Mouse (Mus musculus): Measurements from ENCODE around the gene H2-Q6.
"Not testable (repeated sequence)": the region's sequence is repeated elsewhere in the genome, so short reads cannot be mapped to it uniquely, and the experiment has no call there.

GRCm38 (mm10) chr17:35389796-35390195 is 34.9 kb upstream of the H2-Q6 start:
- TF ChIP-seq GATA1 (IDR thresholded peaks at IDR 0.05; ENCODE audit: borderline replicate concordance, low read length); FLI1 (IDR thresholded peaks at IDR 0.05; ENCODE audit: low read length): not testable (repeated sequence)

Measured in megakaryocyte, embryonic 14.5 days (primary cell).